Mouse (Mus musculus) bone marrow macrophage, adult 2 months (primary cell): ENCODE data around the gene Borcs5.

Experiments
- CTCF ChIP-seq: IDR thresholded peaks from 2 replicates; pipeline ENCODE4 v1.5.1; 2012; ENCODE audit warnings: low read depth, mild to moderate bottlenecking, low read length, moderate library complexity
- POLR2A ChIP-seq: IDR thresholded peaks from 2 replicates; pipeline ENCODE4 v1.6.1; 2012; ENCODE audit warnings: mild to moderate bottlenecking, low read depth, low read length, borderline replicate concordance

GRCm38 (mm10) chr6:134698243-134698642, 58.9 kb downstream of the Borcs5 start:
- TF ChIP-seq POLR2A (no peak), CTCF (no peak)
